Mouse (Mus musculus) embryo, embryonic 10 days (tissue): ENCODE measurements around the gene 5031439G07Rik.

ENCODE experiments used
- DNase-seq: peaks from one replicate; pipeline ENCODE4 v3.0.0-alpha.2; 2015; ENCODE audit warnings: low spot score

5031439G07Rik gene

GRCm38 (mm10) chr15:84994498-84994897, 6.1 kb upstream of the 5031439G07Rik start:
- no peak for DNase-seq

- DNase-seq, result no peak
Measured at GRCm38 (mm10) chr15:84989771-84990170, 1.4 kb upstream of the 5031439G07Rik start.

- DNase-seq, result no peak
Measured at GRCm38 (mm10) chr15:84989098-84989497, 747 bp upstream of the 5031439G07Rik start.

GRCm38 (mm10) chr15:84987020-84987815, 1.1 kb downstream of the 5031439G07Rik start:
- DNase-seq, result peak; percentile 55

- no peak for DNase-seq
Measured at GRCm38 (mm10) chr15:84986171-84987019, 2.0 kb downstream of the 5031439G07Rik start.

GRCm38 (mm10) chr15:84985516-84986160, 2.7 kb downstream of the 5031439G07Rik start:
- no peak for DNase-seq

- no peak for DNase-seq
Measured at GRCm38 (mm10) chr15:84983721-84984120, 4.6 kb downstream of the 5031439G07Rik start.

GRCm38 (mm10) chr15:84982888-84983287, 5.5 kb downstream of the 5031439G07Rik start:
- DNase-seq, result no peak

GRCm38 (mm10) chr15:84981609-84982313, 6.6 kb downstream of the 5031439G07Rik start:
- no peak for DNase-seq

- no peak for DNase-seq
Measured at GRCm38 (mm10) chr15:84975729-84976128, 12.6 kb downstream of the 5031439G07Rik start.

GRCm38 (mm10) chr15:84973544-84973871, 14.8 kb downstream of the 5031439G07Rik start:
- DNase-seq, result no peak

GRCm38 (mm10) chr15:84972860-84973543, 15.3 kb downstream of the 5031439G07Rik start:
- peak; percentile 62 for DNase-seq

GRCm38 (mm10) chr15:84968534-84968933, 19.8 kb downstream of the 5031439G07Rik start:
- no peak for DNase-seq

- DNase-seq, result peak; percentile 83
Measured at GRCm38 (mm10) chr15:84965575-84966360, 22.6 kb downstream of the 5031439G07Rik start.

GRCm38 (mm10) chr15:84964771-84965170, 23.6 kb downstream of the 5031439G07Rik start:
- no peak for DNase-seq

GRCm38 (mm10) chr15:84962518-84962917, 25.8 kb downstream of the 5031439G07Rik start:
- DNase-seq, result no peak

GRCm38 (mm10) chr15:84960692-84961091, 27.7 kb downstream of the 5031439G07Rik start:
- DNase-seq, result no peak

- no peak for DNase-seq
Measured at GRCm38 (mm10) chr15:84959891-84960290, 28.5 kb downstream of the 5031439G07Rik start.

GRCm38 (mm10) chr15:84958331-84958730, 30.0 kb downstream of the 5031439G07Rik start:
- no peak for DNase-seq

- peak; percentile 37 for DNase-seq
Measured at GRCm38 (mm10) chr15:84957851-84958250, 30.5 kb downstream of the 5031439G07Rik start.
